Mouse (Mus musculus): ENCODE measurements around the gene AL607142.1.

Gene AL607142.1

DNA sequence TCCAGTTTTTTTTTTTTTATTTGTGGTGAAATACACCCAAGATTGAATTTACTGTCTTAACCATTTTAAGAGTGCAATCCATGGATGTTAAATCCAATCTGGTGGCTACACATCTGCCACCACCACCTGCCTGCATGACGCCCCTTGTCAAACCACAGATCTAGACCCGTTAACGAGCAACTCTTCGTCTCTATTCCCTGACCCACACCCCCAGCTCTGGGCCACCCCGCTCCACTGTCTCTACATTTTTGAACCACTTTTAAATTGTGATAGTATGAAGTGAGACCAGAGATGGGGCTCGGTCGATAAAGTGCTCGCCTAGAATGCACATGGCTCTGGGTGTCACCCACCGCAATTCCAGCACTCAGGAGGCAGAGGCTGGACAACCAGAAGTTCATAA is 8.3 kb upstream of the AL607142.1 start:
- in situ Hi-C loops (cut with MboI; ENCODE audit: low sequenced_read_pairs), result no loop called here

- in situ Hi-C loops (cut with MboI; ENCODE audit: low sequenced_read_pairs), result no loop called here
These were observed 7.3 kb upstream of the AL607142.1 start for GRCm38 (mm10) chr4:120057529-120057928.

DNA sequence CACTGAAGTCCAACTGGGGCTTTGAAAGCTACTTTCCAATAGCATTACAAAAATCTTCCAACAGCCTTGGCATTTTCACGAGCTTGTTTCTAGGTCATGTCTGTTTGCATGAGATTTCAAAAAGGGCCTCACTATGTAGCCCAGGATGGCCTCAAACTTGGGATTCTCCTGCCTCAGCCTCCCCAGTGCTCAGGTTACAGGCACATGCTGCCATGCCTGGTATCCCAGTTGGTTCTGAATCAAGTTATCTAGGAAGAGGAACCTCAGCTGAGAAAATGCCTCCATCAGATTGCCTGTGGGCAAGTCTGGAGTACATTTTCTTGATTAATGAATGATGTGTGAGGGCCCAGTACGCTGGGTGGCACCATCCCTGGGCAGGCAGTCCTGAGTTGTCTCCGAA is 6.6 kb upstream of the AL607142.1 start:
- in situ Hi-C loops (cut with MboI; ENCODE audit: low sequenced_read_pairs), result no loop called here

DNA sequence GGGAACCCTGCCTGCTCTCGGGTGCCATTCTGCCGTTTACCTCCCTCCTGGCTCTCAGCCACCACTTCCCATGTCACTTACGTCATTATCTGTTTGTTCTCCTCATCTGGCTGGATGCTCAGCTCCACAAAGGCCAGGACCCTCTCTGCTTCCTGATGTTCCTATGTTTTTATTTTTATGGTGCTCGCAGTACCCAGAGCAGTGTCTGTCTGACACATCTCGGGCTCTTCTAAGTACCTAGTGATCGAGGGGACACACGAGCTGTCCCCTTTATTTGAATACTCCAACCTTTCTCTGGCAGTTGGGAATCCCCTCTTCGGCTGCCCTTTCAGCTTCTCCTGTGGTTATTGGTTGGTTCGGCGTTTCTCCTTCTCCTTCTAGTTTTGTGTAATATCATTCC is 6.0 kb upstream of the AL607142.1 start:
- in situ Hi-C loops (cut with MboI; ENCODE audit: low sequenced_read_pairs), result no loop called here

- in situ Hi-C loops (cut with MboI; ENCODE audit: low sequenced_read_pairs), result no loop called here
These were observed 3.1 kb upstream of the AL607142.1 start for GRCm38 (mm10) chr4:120061727-120062126.

GRCm38 (mm10) chr4:120062198-120062597 is 2.6 kb upstream of the AL607142.1 start:
- in situ Hi-C loops (cut with MboI; ENCODE audit: low sequenced_read_pairs), result no loop called here

DNA sequence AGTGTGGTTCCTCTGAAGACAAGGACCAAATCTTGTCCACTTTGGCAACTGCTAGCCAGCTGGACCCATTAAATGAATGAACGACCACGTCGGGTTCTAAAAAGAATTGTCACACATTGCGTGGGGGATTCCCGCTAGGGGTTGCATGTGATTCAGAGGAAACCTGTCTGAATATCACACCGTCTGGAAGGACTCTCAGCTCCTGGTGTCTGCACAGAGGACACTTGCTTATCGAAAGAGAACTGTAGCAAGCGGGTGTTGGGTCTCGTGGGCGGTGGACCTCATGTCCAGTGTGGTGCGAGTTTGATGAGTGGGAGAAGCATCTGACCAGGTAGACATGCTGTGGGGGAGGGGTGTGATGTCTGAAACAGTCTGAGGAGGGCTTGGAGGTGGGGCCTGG is 2.0 kb upstream of the AL607142.1 start:
- in situ Hi-C loops (cut with MboI; ENCODE audit: low sequenced_read_pairs), result no loop called here

GRCm38 (mm10) chr4:120063353-120064124 is 1.3 kb upstream of the AL607142.1 start:
- in situ Hi-C loops (cut with MboI; ENCODE audit: low sequenced_read_pairs), result no loop called here

DNA sequence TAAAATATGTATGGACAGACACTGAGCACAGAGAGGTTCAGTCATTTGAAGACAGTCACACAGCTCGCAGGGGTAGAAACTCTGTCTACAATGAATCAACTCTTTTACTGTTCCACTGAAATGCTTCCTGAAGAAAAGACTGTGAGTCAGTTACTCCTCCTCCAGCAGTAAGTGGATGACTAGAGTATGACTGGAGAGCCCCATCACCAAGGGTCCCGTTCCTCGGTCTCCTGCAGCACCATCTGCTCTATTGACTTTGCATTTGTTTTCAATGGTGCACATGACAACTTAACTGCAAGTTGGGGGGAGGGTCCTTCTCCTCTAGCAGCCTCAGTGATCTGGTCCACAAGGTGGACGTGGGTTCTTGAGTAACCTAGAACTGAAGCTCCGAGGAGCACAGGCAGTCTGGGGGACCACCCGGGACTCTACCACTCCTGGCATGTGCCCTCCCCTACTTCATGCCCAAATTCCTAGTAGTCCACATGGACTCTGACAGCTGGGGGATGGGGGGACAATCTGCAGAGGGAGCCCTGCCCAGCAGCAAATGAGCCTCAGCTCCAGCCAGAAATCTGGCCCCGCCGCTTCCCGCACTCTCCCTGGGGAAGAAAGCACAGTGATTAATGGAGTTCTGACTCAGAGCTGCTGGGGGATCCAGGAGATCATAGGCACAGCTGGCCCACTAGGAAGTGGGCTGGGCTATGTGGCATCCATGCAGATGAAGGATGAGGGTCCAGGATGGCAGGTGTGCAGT is 2.2 kb downstream of the AL607142.1 start:
- in situ Hi-C loops (cut with MboI; ENCODE audit: low sequenced_read_pairs), result no loop called here

DNA sequence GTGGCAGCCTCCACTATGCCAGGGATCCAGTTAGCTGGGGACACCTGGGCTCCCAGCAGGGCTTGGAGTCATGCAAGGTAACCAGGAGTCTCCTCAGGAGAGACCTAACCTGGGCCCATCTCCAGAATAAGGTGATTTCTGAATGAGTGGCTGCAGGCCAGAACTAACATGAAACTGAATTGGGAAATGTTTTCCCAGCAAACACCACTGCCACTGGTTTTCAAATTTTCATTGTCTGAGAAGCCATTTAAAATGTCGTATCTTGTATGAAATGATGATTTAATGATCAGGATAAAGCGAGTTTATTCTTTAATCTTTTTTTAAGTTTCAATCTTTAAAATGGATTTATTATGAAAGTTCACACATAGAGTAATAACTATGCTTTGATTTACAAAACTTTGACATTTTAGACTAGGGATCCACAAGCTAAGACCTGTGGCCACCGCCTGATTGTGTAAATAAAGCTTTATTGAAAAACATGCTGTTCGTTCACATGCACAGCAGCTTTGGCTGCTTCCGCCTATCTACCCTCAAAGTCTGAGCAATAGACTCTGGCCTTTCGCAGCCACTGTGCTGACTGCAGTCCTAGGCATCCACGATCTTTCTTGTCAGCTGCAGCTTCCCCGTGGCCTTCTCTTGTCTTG is 2.9 kb downstream of the AL607142.1 start:
- in situ Hi-C loops (cut with MboI; ENCODE audit: low sequenced_read_pairs), result no loop called here

DNA sequence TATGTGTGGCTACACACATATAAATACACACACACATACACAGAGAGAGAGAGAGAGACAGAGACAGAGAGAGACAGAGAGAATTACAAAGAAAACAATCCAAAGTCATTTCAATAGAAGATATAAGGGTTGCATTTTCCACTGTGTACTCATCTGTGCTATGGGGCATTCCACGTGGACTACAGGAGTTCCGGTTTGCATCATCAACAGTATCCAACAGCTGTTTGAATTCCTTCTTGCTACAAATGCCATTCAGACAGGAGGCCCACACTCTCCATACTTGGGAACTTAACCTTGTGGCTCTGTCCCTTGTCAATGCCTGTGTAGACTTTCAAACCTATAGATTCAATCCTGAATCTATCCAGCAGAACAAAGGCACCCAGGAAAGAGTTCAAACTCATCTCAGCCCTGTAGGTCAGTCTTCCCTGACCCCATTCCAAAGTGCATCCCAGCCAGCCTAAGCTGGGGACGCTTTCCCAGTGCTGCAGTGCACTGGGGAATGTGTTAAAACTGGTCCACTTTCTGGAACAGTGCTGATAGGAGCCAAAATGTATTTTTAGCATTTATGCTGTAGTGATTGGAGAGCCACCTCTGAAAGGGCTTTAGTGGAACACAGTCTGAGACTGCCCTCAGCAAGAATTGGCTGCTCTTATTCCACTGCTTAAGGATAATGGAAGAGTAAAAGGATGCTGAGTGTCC is 4.2 kb downstream of the AL607142.1 start:
- in situ Hi-C loops (cut with MboI; ENCODE audit: low sequenced_read_pairs), result no loop called here

DNA sequence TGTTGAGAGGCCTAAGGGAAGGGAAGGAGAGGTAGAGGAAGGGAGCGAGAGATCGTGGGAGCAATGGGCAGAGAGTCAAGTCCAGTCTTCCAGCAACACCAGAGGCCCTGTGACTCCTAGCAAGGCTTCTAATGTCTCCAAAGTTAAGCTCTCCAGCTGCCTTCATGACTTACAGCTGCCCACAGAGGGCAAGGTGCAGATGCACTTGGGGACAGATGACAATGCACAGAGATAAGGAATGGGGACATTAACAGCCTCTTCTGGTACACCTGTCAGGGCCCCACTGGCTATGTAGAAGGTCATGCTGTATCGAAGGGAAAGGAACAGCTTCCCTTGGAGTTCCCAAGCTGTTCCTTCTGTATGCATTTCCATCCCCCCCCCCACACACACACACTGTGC is 4.8 kb downstream of the AL607142.1 start:
- in situ Hi-C loops (cut with MboI; ENCODE audit: low sequenced_read_pairs), result no loop called here

DNA sequence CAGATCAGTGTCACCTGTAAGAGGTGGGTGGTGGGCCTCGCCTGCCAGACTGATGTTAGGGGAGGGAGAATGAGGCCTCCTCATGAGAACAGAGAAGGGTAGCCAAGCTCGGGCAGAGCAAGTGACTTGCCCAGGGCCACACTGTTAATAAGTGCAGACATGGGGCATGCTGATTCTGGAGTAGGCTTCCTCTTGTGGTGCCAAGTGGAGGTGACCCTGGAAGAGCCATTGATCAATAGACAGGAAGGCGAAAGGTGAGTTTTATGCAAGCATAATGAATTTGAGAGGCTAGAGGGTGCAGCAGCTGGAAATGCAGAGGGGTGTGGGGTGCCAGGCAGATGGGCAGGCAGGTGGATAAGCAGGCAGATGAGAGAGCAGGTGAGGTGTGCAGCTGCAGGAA is 6.6 kb downstream of the AL607142.1 start:
- in situ Hi-C loops (cut with MboI; ENCODE audit: low sequenced_read_pairs), result no loop called here

DNA sequence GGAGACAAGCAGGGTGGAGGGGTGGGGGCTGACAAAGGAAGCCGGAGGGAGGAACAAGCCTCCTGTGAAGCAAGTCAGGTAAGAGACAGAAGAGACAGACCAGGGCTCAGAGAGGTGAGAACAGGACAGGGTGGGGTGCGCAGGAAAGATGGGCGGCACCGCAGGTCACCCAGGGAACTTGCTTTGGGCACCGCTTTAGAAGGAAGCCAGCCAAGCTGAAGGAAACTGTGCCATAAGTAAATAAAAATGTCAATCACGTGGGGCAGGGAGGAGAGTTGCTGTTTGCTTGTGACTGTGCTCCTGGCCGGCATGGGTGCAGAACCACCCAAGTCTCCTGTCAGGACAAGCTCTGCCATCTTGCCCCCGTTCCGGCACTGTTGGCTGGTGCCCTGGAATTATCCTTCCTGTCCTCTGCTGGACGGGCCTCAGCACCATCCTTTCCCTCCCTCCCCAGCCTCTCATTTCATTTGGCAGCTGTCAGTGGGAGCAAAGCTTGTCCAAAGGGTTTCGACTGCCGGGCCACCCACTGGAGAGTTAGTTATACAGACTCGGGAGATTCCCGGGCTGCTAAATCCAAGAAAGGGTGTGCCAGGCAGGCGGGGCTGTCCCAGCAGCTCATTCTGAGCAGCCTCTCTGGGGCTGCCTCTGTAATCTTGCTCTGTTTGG is 7.2 kb downstream of the AL607142.1 start:
- in situ Hi-C loops (cut with MboI; ENCODE audit: low sequenced_read_pairs), result no loop called here

GRCm38 (mm10) chr4:120074061-120074460 is 9.3 kb downstream of the AL607142.1 start:
- in situ Hi-C loops (cut with MboI; ENCODE audit: low sequenced_read_pairs), result no loop called here

GRCm38 (mm10) chr4:120077322-120077721 is 12.5 kb downstream of the AL607142.1 start:
- in situ Hi-C loops (cut with MboI; ENCODE audit: low sequenced_read_pairs), result no loop called here

- in situ Hi-C loops (cut with MboI; ENCODE audit: low sequenced_read_pairs), result no loop called here
These were observed 17.7 kb downstream of the AL607142.1 start for GRCm38 (mm10) chr4:120082527-120082926.

GRCm38 (mm10) chr4:120083700-120084099 is 18.9 kb downstream of the AL607142.1 start:
- in situ Hi-C loops (cut with MboI; ENCODE audit: low sequenced_read_pairs), result no loop called here

DNA sequence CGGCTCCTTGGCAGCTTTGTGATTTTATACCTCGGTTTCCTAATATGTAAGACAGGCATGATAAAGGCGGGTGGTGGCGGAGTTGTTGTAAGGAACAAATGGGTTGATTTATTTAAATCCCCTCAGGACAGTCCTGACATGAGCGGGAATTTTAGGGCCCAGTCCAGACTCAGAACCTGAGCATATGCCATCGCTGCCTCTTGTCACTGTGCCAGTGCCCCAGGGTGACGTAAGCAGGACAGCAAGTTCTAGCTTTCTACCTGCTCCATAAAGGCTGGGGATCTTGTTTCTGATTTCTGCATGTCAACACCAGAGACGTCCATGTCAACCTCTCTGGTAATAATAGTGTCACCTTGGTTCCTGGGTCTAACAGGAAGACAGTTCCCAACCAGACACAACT is 24.7 kb downstream of the AL607142.1 start:
- in situ Hi-C loops (cut with MboI; ENCODE audit: low sequenced_read_pairs), result no loop called here

DNA sequence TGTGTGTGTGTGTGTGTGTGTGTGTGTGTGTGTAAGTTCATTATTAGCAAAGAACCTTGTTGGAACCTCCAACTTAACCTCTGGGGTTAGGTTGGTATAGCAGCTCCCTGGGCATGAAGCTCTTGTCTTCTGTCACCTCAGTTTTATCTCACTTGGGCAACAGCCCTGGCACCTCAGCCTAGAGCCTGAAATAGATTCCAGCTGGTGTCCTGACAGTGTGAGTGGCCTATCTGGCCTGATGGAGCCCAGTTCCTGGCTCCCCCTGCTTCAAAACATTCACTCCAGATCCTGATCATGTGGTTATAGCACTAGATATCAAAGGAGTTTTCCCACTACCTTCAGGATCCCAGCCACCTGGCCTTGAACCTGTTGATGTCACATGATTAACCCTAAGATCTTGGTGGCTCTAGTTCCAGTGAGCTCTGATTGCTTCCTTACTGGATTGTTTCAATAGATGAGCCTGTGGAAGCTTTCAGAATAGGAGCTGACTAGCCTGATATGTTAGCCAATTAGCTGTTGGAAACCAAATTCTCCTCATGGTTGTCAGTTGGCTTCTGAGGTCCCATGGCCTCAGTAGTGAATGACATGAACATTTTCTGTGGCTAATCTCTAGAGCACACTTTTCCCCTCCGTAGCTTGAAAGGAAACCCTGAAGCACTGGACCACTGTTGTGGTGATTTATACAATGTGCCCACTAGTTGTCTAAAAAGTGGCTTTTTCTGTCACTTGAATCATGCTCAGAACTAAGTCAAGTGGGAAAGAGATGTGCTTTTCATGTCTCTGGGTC is 27.4 kb downstream of the AL607142.1 start:
- in situ Hi-C loops (cut with MboI; ENCODE audit: low sequenced_read_pairs), result no loop called here
